Mouse (Mus musculus): Measurements from ENCODE around the gene Cactin. TPM values are rescaled to one million over a fixed set of nuclear protein-coding genes. Genes with fewer than 3 reads are reported as not detected.

Gene Cactin
- polyA plus RNA-seq, 1 experiment from 2014 or later = 51.6 TPM

DNA sequence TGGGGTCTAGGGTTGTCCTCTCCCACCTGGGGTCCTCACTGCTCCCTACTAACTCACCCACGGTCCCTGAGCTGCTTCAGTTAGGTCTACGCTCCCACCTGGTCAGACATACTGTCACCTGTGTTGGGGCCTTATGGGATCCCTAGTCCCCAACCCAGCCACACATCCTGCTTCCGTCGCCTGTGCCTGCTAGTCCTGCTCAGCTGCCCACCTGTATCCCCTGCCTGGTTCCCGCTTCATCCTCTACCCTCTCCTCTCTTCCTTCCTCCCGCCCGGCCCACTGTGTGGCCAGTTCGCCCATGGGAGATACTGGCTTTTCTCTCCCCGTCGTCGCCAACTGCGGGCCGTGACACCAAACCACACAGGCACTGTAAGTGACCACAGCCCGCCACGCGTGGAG is 5.3 kb upstream of the Cactin start:
- no peak overlapping the region for H3K4me3 ChIP-seq
- no peaks in the 10 kb centered on the region for H3K9me3 ChIP-seq
- DNase-seq (ENCODE audit: low spot score) = no peak
- H3K27me3 ChIP-seq (ENCODE audit: insufficient read depth, poor library complexity, severe bottlenecking) = no peaks in the 10 kb centered on the region
- 89% methylated on average over 16 of the region's 16 CpGs for WGBS
- H3K36me3 ChIP-seq = peaks cover 67% of the 10 kb centered on the region
- peaks cover 50% of the 10 kb centered on the region for H3K4me1 ChIP-seq
- H3K27ac ChIP-seq = no peak overlapping the region

DNA sequence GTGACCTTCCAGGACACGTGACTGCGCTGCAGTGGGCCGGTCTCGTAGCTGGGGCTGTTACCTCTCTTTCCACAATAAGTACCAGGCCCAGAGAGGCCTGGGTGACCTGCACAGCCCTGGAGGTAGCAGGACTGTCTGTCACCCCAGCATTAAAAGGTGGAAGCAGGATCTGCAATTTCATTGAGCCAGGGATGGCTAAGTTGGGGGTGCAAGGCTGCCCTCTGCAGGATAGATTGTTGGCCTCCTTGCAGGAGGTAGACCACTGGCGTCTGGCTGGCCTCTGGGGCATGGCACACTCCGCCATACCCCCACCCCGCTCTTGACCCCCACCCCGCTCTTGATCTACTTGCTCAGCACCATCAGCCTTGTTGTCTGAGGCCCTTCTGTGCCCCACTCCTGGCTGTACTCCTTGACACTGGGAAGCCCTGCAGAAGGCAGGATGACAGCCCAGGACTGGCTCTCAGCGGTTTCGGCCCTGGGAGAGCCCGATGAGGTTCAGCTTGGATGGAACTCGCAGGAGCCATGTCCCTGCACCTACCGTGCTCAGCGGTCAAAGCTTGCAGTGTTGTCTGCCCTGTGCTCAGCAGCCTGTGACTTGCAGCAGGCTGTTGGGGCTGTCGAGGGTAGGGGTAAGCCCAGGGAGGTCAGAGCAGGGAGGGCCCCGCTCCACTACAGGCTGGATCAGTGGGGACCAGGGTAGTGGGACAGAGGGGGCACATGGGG is 4.4 kb upstream of the Cactin start:
- Histone ChIP-seq H3K27ac (peak overlapping the region; percentile 75), H3K27me3 (ENCODE audit: insufficient read depth, poor library complexity, severe bottlenecking) (no peaks in the 10 kb centered on the region)

DNA sequence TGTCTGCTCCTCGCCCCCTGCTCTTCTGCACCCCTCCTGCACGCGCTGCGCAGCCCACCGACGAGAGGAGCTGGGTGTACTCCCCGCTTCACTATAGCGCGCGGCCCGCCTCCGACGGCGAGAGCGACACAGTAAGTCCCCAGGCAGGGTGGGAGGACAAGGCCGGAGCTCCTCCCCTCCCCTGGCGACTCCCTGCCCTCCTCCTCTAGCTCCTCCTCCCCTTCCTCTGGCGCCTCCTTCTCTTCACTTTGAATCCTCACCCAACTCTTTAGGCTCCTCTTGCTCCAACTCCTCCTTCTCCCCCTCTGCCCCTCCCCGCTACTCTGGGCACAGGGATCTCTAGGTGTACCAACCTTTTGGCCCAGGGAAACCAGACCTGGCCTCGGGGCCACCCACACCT is 3.6 kb upstream of the Cactin start:
- Histone ChIP-seq H3K36me3 (peaks cover 52% of the 10 kb centered on the region), H3K27ac (peak overlapping the region; percentile 75; the same call in 1 of the 2 replicates)

More for the DNA sequence above, 4.4 kb upstream of the Cactin start:
- Histone ChIP-seq H3K4me3 (peak overlapping the region; percentile 49), H3K4me1 (peaks cover 54% of the 10 kb centered on the region), H3K9me3 (no peaks in the 10 kb centered on the region), H3K36me3 (peaks cover 58% of the 10 kb centered on the region)
- no peak for DNase-seq (ENCODE audit: low spot score)
- WGBS = 42% methylated on average over 16 of the region's 16 CpGs

GRCm38 (mm10) chr10:81318589-81319329 is 2.1 kb upstream of the Cactin start:
- WGBS = 93% methylated on average over 13 of the region's 13 CpGs
- Histone ChIP-seq H3K36me3 (peaks cover 52% of the 10 kb centered on the region), H3K9me3 (no peaks in the 10 kb centered on the region), H3K27ac (peak overlapping the region; percentile 96; the same call in 1 of the 2 replicates), H3K4me1 (peaks cover 65% of the 10 kb centered on the region), H3K27me3 (ENCODE audit: insufficient read depth, poor library complexity, severe bottlenecking) (no peaks in the 10 kb centered on the region), H3K4me3 (peak overlapping the region; percentile 94)
- no peak for DNase-seq (ENCODE audit: low spot score)

More for the DNA sequence above, 3.6 kb upstream of the Cactin start:
- WGBS = 16% methylated on average over 20 of the region's 20 CpGs
- Histone ChIP-seq H3K27me3 (ENCODE audit: insufficient read depth, poor library complexity, severe bottlenecking) (no peaks in the 10 kb centered on the region), H3K4me1 (peaks cover 61% of the 10 kb centered on the region), H3K4me3 (peak overlapping the region; percentile 49), H3K9me3 (no peaks in the 10 kb centered on the region)
- peak; percentile 89 for DNase-seq (ENCODE audit: low spot score)

DNA sequence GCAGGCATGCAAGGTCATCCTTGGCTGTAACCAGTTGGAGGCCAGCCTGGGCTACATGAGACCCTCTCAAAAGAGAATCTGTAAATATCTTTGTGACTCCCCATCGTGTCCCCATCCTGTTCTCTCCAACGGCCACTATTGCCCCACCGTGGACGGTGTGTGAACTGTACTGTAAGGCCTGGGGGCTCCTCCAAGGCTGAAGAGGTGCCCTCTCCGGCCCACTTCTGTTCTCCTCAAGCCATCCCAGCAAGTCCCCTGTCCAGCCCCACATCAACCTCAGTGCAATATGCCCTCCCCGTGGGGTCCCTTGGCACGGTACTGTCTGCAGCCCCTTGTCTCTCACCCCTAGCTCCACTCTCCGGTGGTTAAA is 1.6 kb upstream of the Cactin start:
- no peak for DNase-seq (ENCODE audit: low spot score)
- Histone ChIP-seq H3K9me3 (no peaks in the 10 kb centered on the region), H3K36me3 (peaks cover 52% of the 10 kb centered on the region), H3K4me3 (peak overlapping the region; percentile 94), H3K27ac (peak overlapping the region; percentile 96), H3K4me1 (peaks cover 67% of the 10 kb centered on the region), H3K27me3 (ENCODE audit: insufficient read depth, poor library complexity, severe bottlenecking) (no peaks in the 10 kb centered on the region)
- WGBS = 40% methylated on average over 8 of the region's 8 CpGs

DNA sequence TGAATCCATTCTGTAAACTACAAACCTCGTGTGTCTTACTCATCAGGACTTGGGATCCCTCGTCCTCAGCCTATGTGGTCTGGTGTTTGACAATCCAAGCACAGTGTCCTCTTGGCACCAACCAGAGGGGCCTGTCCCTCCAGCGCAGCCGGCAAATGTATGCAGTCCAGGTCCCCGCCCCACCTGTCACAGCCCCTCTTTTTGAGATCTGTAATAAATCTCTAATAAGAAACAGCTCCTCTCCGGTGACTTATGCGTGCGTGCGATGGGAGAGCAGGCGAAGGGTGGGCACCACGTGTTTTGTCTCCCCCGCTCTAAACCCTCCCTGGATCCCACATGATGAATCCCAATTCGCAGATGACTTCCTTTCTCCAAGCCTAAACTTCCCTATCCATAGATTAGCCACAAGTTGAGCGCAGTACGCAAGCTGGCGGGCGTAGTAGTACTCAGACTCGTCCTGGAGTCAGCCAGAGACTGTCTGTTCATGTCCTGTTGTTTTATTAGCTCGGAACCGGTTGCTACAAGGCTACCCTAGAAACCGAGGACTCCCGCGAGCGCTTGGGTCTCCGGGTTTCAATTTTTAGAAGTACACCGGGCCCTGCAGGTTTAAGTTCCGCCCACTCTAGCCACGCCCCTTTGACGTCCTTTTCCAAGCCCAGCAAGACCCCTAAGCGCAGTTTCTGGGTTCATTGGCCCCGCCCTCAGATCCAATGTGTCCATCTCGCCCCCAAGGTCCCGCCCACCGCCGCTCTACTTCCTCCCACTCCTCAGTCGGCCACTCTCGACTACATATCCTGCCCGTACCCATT is 958 bp upstream of the Cactin start:
- H3K4me1 ChIP-seq = peaks cover 68% of the 10 kb centered on the region
- 2% methylated on average over 38 of the region's 38 CpGs for WGBS

GRCm38 (mm10) chr10:81321436-81321835 is 533 bp downstream of the Cactin start:
- 3% methylated on average over 20 of the region's 20 CpGs for WGBS
- Histone ChIP-seq H3K36me3 (peaks cover 55% of the 10 kb centered on the region), H3K27me3 (ENCODE audit: insufficient read depth, poor library complexity, severe bottlenecking) (no peaks in the 10 kb centered on the region), H3K4me1 (peaks cover 71% of the 10 kb centered on the region), H3K9me3 (no peaks in the 10 kb centered on the region), H3K27ac (peak overlapping the region; percentile 96), H3K4me3 (peak overlapping the region; percentile 94)
- DNase-seq (ENCODE audit: low spot score) = no peak

More for the DNA sequence above, 958 bp upstream of the Cactin start:
- Histone ChIP-seq H3K27me3 (ENCODE audit: insufficient read depth, poor library complexity, severe bottlenecking) (no peaks in the 10 kb centered on the region), H3K27ac (peak overlapping the region; percentile 96), H3K4me3 (peak overlapping the region; percentile 94), H3K36me3 (peaks cover 53% of the 10 kb centered on the region), H3K9me3 (no peaks in the 10 kb centered on the region)
- no peak for DNase-seq (ENCODE audit: low spot score)

GRCm38 (mm10) chr10:81322444-81322843 is 1.5 kb downstream of the Cactin start:
- WGBS = 96% methylated on average over 27 of the region's 27 CpGs
- DNase-seq (ENCODE audit: low spot score) = no peak
- H3K36me3 ChIP-seq = peaks cover 65% of the 10 kb centered on the region
- H3K27ac ChIP-seq = no peak overlapping the region
- 0 out of 2 replicates have a peak overlapping the region, but pooled peaks have one; percentile 94 for H3K4me3 ChIP-seq
- H3K4me1 ChIP-seq = peaks cover 71% of the 10 kb centered on the region
- no peaks in the 10 kb centered on the region for H3K27me3 ChIP-seq (ENCODE audit: insufficient read depth, poor library complexity, severe bottlenecking)
- H3K9me3 ChIP-seq = no peaks in the 10 kb centered on the region

DNA sequence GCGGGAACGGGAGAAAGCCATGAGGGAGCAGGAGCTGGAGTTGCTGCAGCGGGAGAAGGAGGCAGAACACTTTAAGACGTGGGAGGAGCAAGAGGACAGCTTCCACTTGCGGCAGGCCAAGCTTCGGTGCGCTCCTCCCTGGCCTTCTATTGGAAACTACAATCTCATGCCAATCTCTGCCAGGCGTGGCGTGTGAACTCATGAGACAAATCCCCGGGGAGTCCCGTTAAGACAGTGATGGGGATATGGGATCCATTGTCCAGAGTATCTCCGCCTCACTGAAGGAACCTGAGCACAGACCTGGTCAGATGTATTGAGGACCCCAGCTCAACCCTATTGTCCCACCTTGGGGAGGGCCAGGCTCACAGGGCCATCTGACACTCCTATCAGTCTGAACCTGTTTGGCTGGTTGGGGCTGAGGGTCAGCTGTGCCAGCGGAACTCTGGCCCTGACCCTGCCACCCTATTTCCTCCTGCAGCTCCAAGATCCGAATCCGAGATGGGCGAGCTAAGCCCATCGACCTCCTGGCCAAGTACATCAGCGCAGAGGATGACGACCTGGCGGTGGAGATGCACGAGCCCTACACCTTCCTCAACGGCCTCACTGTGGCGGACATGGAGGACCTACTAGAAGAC is 2.4 kb downstream of the Cactin start:
- H3K27me3 ChIP-seq (ENCODE audit: insufficient read depth, poor library complexity, severe bottlenecking) = no peaks in the 10 kb centered on the region
- H3K27ac ChIP-seq = no peak overlapping the region
- peaks cover 71% of the 10 kb centered on the region for H3K4me1 ChIP-seq
- peaks cover 57% of the 10 kb centered on the region for H3K36me3 ChIP-seq
- WGBS = 94% methylated on average over 23 of the region's 23 CpGs
- H3K9me3 ChIP-seq = no peaks in the 10 kb centered on the region
- no peak overlapping the region for H3K4me3 ChIP-seq
- no peak for DNase-seq (ENCODE audit: low spot score)

- WGBS = 95% methylated on average over 18 of the region's 18 CpGs
- Histone ChIP-seq H3K4me1 (peaks cover 71% of the 10 kb centered on the region), H3K9me3 (no peaks in the 10 kb centered on the region), H3K4me3 (no peak overlapping the region), H3K27me3 (ENCODE audit: insufficient read depth, poor library complexity, severe bottlenecking) (no peaks in the 10 kb centered on the region), H3K27ac (no peak overlapping the region), H3K36me3 (peaks cover 53% of the 10 kb centered on the region)
- DNase-seq (ENCODE audit: low spot score) = no peak
Observed at GRCm38 (mm10) chr10:81323791-81324530, 3.1 kb downstream of the Cactin start.

GRCm38 (mm10) chr10:81325176-81325575 is 4.3 kb downstream of the Cactin start:
- no peak overlapping the region for H3K27ac ChIP-seq
- H3K9me3 ChIP-seq = no peaks in the 10 kb centered on the region
- no peak for DNase-seq (ENCODE audit: low spot score)
- H3K4me1 ChIP-seq = peaks cover 73% of the 10 kb centered on the region
- no peak overlapping the region for H3K4me3 ChIP-seq
- no peaks in the 10 kb centered on the region for H3K27me3 ChIP-seq (ENCODE audit: insufficient read depth, poor library complexity, severe bottlenecking)
- H3K36me3 ChIP-seq = peaks cover 55% of the 10 kb centered on the region
- WGBS = 91% methylated on average over 21 of the region's 21 CpGs

- Histone ChIP-seq H3K27ac (no peak overlapping the region), H3K27me3 (ENCODE audit: insufficient read depth, poor library complexity, severe bottlenecking) (no peaks in the 10 kb centered on the region), H3K4me3 (no peak overlapping the region), H3K4me1 (peaks cover 77% of the 10 kb centered on the region), H3K9me3 (no peaks in the 10 kb centered on the region), H3K36me3 (peaks cover 55% of the 10 kb centered on the region)
- 89% methylated on average over 18 of the region's 18 CpGs for WGBS
- DNase-seq (ENCODE audit: low spot score) = no peak
Observed at GRCm38 (mm10) chr10:81325781-81326180, 4.9 kb downstream of the Cactin start.
